Mouse (Mus musculus) megakaryocyte progenitor cell, adult 5-6 weeks (primary cell): Measurements from ENCODE around the gene Creb3. TPM values are rescaled to one million over a fixed set of nuclear protein-coding genes. Genes with fewer than 3 reads are reported as not detected.

Experiments
- ATAC-seq: replicated peaks from 2 replicates; pipeline ENCODE4 v1.8.0; 2016; ENCODE audit warnings: mild to moderate bottlenecking, moderate TSS enrichment, inconsistent platforms; ENCODE audit not compliant: poor library complexity
- total RNA-seq, 2 experiments: library from RNA; stranded (forward) in 1 of 2; stranded (reverse) in 1 of 2; fragments of 157-497, 149-512 nt in 1 of 2; fragments of 200-1000 nt in 1 of 2; gene quantifications; 2 replicates each; pipeline versions ENCODE4 v1.2.3 to v1.2.4; 2015 to 2017

Gene Creb3
- total RNA-seq, 2 experiments from 2014 or later, result 8.9 to 64.7 TPM

GRCm38 (mm10) chr4:43555926-43556325 is 6.2 kb upstream of the Creb3 start:
- ATAC-seq, result peak; percentile 30

- ATAC-seq, result no peak
These were observed 4.0 kb upstream of the Creb3 start for GRCm38 (mm10) chr4:43558028-43558630.

GRCm38 (mm10) chr4:43558631-43559356 is 3.3 kb upstream of the Creb3 start:
- peak; percentile 18; the same call in 1 of the 2 replicates for ATAC-seq

- ATAC-seq, result no peak
These were observed 2.5 kb upstream of the Creb3 start for GRCm38 (mm10) chr4:43559519-43560242.

- peak; percentile 5; the same call in 1 of the 2 replicates for ATAC-seq
These were observed 1.9 kb upstream of the Creb3 start for GRCm38 (mm10) chr4:43560243-43560611.

- no peak for ATAC-seq
These were observed 1.2 kb upstream of the Creb3 start for GRCm38 (mm10) chr4:43560976-43561375.

GRCm38 (mm10) chr4:43561436-43561996 is 616 bp upstream of the Creb3 start:
- 0 out of 2 replicates have a peak, but pooled peaks have one; percentile 11 for ATAC-seq

- no peak for ATAC-seq
These were observed 853 bp downstream of the Creb3 start for GRCm38 (mm10) chr4:43562769-43563600.

GRCm38 (mm10) chr4:43563601-43563875 is 1.4 kb downstream of the Creb3 start:
- no peak for ATAC-seq

- ATAC-seq, result no peak
These were observed 2.1 kb downstream of the Creb3 start for GRCm38 (mm10) chr4:43564231-43564630.

GRCm38 (mm10) chr4:43567140-43567539 is 5.0 kb downstream of the Creb3 start:
- ATAC-seq, result no peak

GRCm38 (mm10) chr4:43571395-43572045 is 9.4 kb downstream of the Creb3 start:
- ATAC-seq, result 0 out of 2 replicates have a peak, but pooled peaks have one; percentile 17

GRCm38 (mm10) chr4:43573561-43573960 is 11.4 kb downstream of the Creb3 start:
- no peak for ATAC-seq

- no peak for ATAC-seq
These were observed 13.2 kb downstream of the Creb3 start for GRCm38 (mm10) chr4:43575356-43575755.

- no peak for ATAC-seq
These were observed 15.2 kb downstream of the Creb3 start for GRCm38 (mm10) chr4:43577237-43577881.

- peak; percentile 92 for ATAC-seq
These were observed 16.5 kb downstream of the Creb3 start, which contains the start of the genes Rgp1 and Gba2 for GRCm38 (mm10) chr4:43578376-43579204. Rgp1 (plus strand) TSS chr4:43578715. Gba2 (minus strand) TSS chr4:43578873.

GRCm38 (mm10) chr4:43579256-43579655 is 17.1 kb downstream of the Creb3 start:
- ATAC-seq, result no peak

- ATAC-seq, result no peak
These were observed 17.6 kb downstream of the Creb3 start for GRCm38 (mm10) chr4:43579731-43580130.

GRCm38 (mm10) chr4:43580721-43581120 is 18.6 kb downstream of the Creb3 start:
- ATAC-seq, result no peak
